Mouse (Mus musculus) kidney, embryonic 16.5 days (tissue): ENCODE measurements at regions not wholly inside any gene's neighbourhood (a gene's known extent, or its start where the extent isn't known, plus 50 kb on each side); places are given as distances from the start of the nearest gene placed in this dataset.
A peak's percentile ranks its signal among the peaks of the same experiment; 100 is the strongest.

Experiments used
- ATAC-seq: fragments of 200-750 bp; cut with Nextera tagmentation; 2 replicates; pipeline ENCODE4 v1.8.0; 2017; ENCODE audit warnings: moderate TSS enrichment; ENCODE audit not compliant: low FRiP score, low TSS enrichment
- H3K27ac ChIP-seq: fragments of 300-500 bp; sonication (generic); 2 replicates; pipeline ENCODE4 v1.5.1; 2014; ENCODE audit warnings: low read length
- H3K27me3 ChIP-seq: fragments of 300-500 bp; sonication (generic); 2 replicates; pipeline ENCODE4 v1.6.1; 2014; ENCODE audit warnings: low read length, control low read depth, mixed read lengths; ENCODE audit not compliant: insufficient read depth
- H3K36me3 ChIP-seq: fragments of 300-500 bp; sonication (generic); 2 replicates; pipeline ENCODE4 v1.6.1; 2014; ENCODE audit warnings: low read length, control low read depth, mixed read lengths; ENCODE audit not compliant: insufficient read depth
- H3K4me1 ChIP-seq: fragments of 300-500 bp; sonication (generic); 2 replicates; pipeline ENCODE4 v1.6.1; 2014; ENCODE audit warnings: low read length, control low read depth, mixed read lengths; ENCODE audit not compliant: insufficient read depth
- H3K4me2 ChIP-seq: fragments of 300-500 bp; sonication (generic); replicated peaks from 2 replicates; pipeline ENCODE4 v1.6.1; 2014; ENCODE audit warnings: low read depth, low read length
- H3K4me3 ChIP-seq: fragments of 300-500 bp; sonication (generic); 2 replicates; pipeline ENCODE4 v1.5.1; 2014; ENCODE audit warnings: mild to moderate bottlenecking, low read length
- H3K9ac ChIP-seq: fragments of 300-500 bp; sonication (generic); replicated peaks from 2 replicates; pipeline ENCODE4 v1.6.1; 2014; ENCODE audit warnings: low read length
- H3K9me3 ChIP-seq: fragments of 300-500 bp; sonication (generic); 2 replicates; pipeline ENCODE4 v1.6.1; 2016; ENCODE audit warnings: low read length, control low read depth
- WGBS: fragments of 180-500 bp; shearing (Covaris S2); extraction: QIAGEN DNeasy Blood & Tissue Kit; methylation state at CpG from one replicate; pipeline ENCODE4 v1.1.7; 2014; 5-methylcytosine and 5-hydroxymethylcytosine counted together

DNA sequence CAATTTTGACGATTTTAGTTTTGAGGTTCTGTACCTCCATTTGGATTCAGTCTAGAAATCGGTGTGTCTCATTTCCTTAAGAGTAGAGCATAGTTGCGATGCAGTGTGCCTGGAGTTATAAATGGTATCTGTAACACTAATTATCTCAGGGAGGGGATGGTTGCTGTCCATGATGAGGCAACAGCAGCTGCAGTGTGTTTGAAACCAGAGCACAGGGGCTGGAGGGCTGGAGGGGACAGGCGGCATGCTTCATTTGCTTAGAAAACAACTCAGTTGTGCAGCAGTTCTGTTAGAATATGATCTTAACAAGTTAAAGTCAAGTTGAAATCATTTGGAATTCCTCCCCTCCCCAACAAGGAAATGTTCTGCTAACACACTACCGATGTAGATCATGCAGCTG is 69.3 kb upstream of the Lrig3 start:
- peaks cover 6% of the 10 kb centered on the region for H3K4me1 ChIP-seq
- H3K9me3 ChIP-seq = no peaks in the 10 kb centered on the region
- H3K36me3 ChIP-seq = no peaks in the 10 kb centered on the region
- H3K27ac ChIP-seq = peak overlapping the region; percentile 60
- H3K27me3 ChIP-seq = no peaks in the 10 kb centered on the region
- no peak overlapping the region for H3K4me2 ChIP-seq
- ATAC-seq = peak; percentile 84
- WGBS = 28% methylated on average over 5 of the region's 5 CpGs
- no peak overlapping the region for H3K9ac ChIP-seq
- H3K4me3 ChIP-seq = no peak overlapping the region

DNA sequence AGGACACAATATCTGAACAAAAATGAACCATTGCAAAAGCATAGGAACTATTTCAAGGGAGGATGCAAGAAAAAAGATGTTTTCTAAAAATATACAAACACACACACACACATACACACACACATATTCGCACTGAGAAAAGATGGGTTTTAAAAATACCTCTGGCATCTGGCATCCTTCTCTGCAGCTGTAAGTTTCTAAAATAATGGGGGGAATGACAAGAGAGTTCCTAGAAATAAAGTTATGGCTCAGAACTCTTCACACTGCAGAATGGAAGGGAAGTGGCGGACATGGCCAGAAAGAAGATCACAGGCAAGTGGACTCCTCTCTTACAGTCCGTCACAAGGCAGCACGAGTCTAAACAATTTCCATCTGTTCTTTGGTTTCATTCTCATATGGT is 66.5 kb upstream of the Lrig3 start:
- WGBS = 80% methylated on average over 4 of the region's 4 CpGs
- no peak overlapping the region for H3K4me3 ChIP-seq

DNA sequence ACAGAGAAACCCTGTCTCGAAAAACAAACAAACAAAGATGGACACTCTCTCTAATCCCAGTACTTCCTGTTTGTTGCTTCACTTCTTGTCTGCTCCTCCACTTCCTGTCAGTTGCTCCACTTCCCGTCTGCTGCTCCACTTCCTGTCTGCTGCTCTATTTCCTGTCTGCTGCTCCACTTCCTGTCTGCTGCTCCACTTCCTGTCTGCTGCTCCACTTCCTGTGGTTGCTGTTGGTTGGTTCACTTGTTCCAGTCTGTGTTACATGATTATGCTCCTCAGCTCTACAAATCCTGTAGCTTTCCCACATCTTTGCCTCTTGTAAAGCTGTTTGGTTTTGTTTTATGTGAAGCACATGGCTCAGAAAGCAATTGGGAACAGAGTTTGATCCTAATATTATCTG is 65.4 kb upstream of the Lrig3 start:
- Histone ChIP-seq H3K27me3 (no peaks in the 10 kb centered on the region), H3K27ac (no peak overlapping the region), H3K9me3 (no peaks in the 10 kb centered on the region), H3K4me1 (peaks cover 6% of the 10 kb centered on the region), H3K4me3 (no peak overlapping the region), H3K4me2 (no peak overlapping the region), H3K9ac (no peak overlapping the region), H3K36me3 (no peaks in the 10 kb centered on the region)
- WGBS = 78% methylated on average over 2 of the region's 2 CpGs
- no peak for ATAC-seq

More for the DNA sequence above, 66.5 kb upstream of the Lrig3 start:
- no peaks in the 10 kb centered on the region for H3K27me3 ChIP-seq
- H3K4me2 ChIP-seq = no peak overlapping the region
- no peaks in the 10 kb centered on the region for H3K36me3 ChIP-seq
- H3K9me3 ChIP-seq = no peaks in the 10 kb centered on the region
- no peak for ATAC-seq
- peaks cover 6% of the 10 kb centered on the region for H3K4me1 ChIP-seq
- H3K27ac ChIP-seq = no peak overlapping the region
- H3K9ac ChIP-seq = no peak overlapping the region

DNA sequence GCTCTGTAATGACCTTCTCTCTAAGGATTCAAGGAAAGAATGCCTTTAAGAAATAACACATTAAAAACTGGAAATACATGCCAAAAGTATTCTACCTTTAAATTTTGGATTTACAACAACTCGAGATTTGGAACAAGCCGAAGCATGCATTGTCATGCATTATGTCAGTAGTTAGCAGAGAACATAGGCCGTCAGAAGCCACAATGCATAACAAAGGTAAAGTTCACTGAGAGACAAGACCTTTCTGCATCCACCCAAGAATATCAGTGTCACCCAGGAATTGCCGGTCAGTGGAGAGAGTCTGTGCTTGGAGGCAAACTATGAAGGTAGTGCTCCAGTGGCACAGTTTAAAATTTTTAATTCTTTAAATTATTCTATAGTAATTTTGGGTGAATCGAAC is 63.3 kb upstream of the Lrig3 start:
- no peak overlapping the region for H3K4me3 ChIP-seq
- no peak overlapping the region for H3K9ac ChIP-seq
- no peak overlapping the region for H3K4me2 ChIP-seq
- WGBS = 82% methylated on average over 5 of the region's 5 CpGs
- no peaks in the 10 kb centered on the region for H3K9me3 ChIP-seq
- H3K27me3 ChIP-seq = no peaks in the 10 kb centered on the region
- H3K4me1 ChIP-seq = no peaks in the 10 kb centered on the region
- no peak overlapping the region for H3K27ac ChIP-seq
- H3K36me3 ChIP-seq = no peaks in the 10 kb centered on the region
- ATAC-seq = no peak

DNA sequence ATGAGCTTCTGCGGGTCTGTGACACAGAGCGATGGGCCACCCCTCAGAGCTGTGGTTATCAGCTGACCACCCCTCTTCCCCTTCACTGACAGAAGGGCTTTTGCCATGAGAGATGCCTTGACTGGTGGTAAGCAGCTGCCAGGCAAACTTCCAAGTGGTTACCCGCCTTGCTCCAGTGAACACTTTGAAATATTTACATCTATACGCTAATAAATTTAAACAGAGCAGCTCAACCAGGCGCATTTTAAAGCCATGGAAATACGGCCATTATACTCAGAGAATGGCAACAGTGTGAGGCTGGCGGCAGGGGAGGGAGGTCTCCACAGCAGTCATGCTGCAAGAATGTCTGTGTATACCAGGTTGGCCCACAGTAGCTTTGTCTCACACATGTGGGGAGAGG is 53.8 kb upstream of the Lrig3 start:
- Histone ChIP-seq H3K27ac (0 out of 2 replicates have a peak overlapping the region, but pooled peaks have one; percentile 41), H3K4me3 (no peak overlapping the region)
- peak; percentile 85 for ATAC-seq

More for the DNA sequence above, 53.8 kb upstream of the Lrig3 start:
- WGBS = 35% methylated on average over 7 of the region's 7 CpGs
- Histone ChIP-seq H3K36me3 (no peaks in the 10 kb centered on the region), H3K27me3 (no peaks in the 10 kb centered on the region), H3K4me1 (peaks cover 14% of the 10 kb centered on the region), H3K9ac (no peak overlapping the region), H3K4me2 (no peak overlapping the region), H3K9me3 (no peaks in the 10 kb centered on the region)
